Mouse (Mus musculus) cerebellum, adult 2 months (tissue): ENCODE results near the gene Pm20d1.

ENCODE experiments used
- CTCF ChIP-seq: fragments of 200-500 bp; IDR thresholded peaks from 2 replicates; pipeline ENCODE4 v1.5.1; 2011; ENCODE audit warnings: low read depth, mild to moderate bottlenecking, control low read depth, low read length, moderate library complexity, borderline replicate concordance; ENCODE audit not compliant: insufficient read depth
- POLR2A ChIP-seq: fragments of 200-500 bp; IDR thresholded peaks from 2 replicates; pipeline ENCODE4 v1.6.1; 2011; ENCODE audit warnings: low read length, control low read depth, borderline replicate concordance; ENCODE audit not compliant: insufficient read depth

- TF ChIP-seq POLR2A = no peak
- no peak for TF ChIP-seq CTCF
Observed at GRCm38 (mm10) chr1:131814191-131814590, 17.0 kb downstream of the Pm20d1 start.
